Mouse (Mus musculus): ENCODE results near the gene Pnpla7.

Pnpla7 gene

GRCm38 (mm10) chr2:25075506-25075905 lies 99.7 kb downstream of the Pnpla7 start:
- peak; percentile 90 for DNase-seq

GRCm38 (mm10) chr2:25078967-25079366 lies 103.1 kb downstream of the Pnpla7 start:
- DNase-seq: peak; percentile 93

- DNase-seq: peak; percentile 92
Measured at GRCm38 (mm10) chr2:25080076-25080475, 104.2 kb downstream of the Pnpla7 start, which contains the start of gene Entpd8. Entpd8 (plus strand) TSS chr2:25080304.

- no peak for DNase-seq
Measured at GRCm38 (mm10) chr2:25083697-25084096, 107.9 kb downstream of the Pnpla7 start.

- no peak for DNase-seq
Measured at GRCm38 (mm10) chr2:25085571-25085970, 109.7 kb downstream of the Pnpla7 start.

- DNase-seq: peak; percentile 47
Measured at GRCm38 (mm10) chr2:25087842-25088241, 112.0 kb downstream of the Pnpla7 start.

- no peak for DNase-seq
Measured at GRCm38 (mm10) chr2:25088636-25089035, 112.8 kb downstream of the Pnpla7 start.

GRCm38 (mm10) chr2:25094785-25095108 lies 118.9 kb downstream of the Pnpla7 start:
- DNase-seq: no peak

GRCm38 (mm10) chr2:25095109-25095850 lies 119.4 kb downstream of the Pnpla7 start, which contains the start of gene Noxa1:
Noxa1 (minus strand) TSS chr2:25095149.
- no peak for DNase-seq

- DNase-seq: no peak
Measured at GRCm38 (mm10) chr2:25098005-25098615, 122.3 kb downstream of the Pnpla7 start.

GRCm38 (mm10) chr2:25098956-25099355 lies 123.1 kb downstream of the Pnpla7 start:
- peak; percentile 45 for DNase-seq

- no peak for DNase-seq
Measured at GRCm38 (mm10) chr2:25099703-25100102, 123.9 kb downstream of the Pnpla7 start.
